Mouse (Mus musculus) lung, adult 2 months (tissue): ENCODE measurements around the gene Phf12. TPM values are rescaled to one million over a fixed set of nuclear protein-coding genes. Genes with fewer than 3 reads are reported as not detected.

ENCODE experiments used
- DNase-seq: peaks from one replicate; pipeline ENCODE4 v3.0.0; 2022
- H3K4me1 ChIP-seq: fragments of 200-500 bp; 2 replicates; pipeline ENCODE4 v1.6.1; 2011; ENCODE audit warnings: low read length; ENCODE audit not compliant: control insufficient read depth, insufficient read depth
- H3K4me3 ChIP-seq: fragments of 200-500 bp; replicated peaks from 2 replicates; pipeline ENCODE3; 2011; ENCODE audit warnings: low read depth, mild to moderate bottlenecking, control low read depth, low read length; ENCODE audit errors: extremely low read depth
- CTCF ChIP-seq: fragments of 200-500 bp; IDR thresholded peaks from 2 replicates; pipeline ENCODE4 v1.5.1; 2011; ENCODE audit warnings: mild to moderate bottlenecking, low read length, control low read depth; ENCODE audit not compliant: insufficient read depth
- POLR2A ChIP-seq: fragments of 200-500 bp; IDR thresholded peaks from 2 replicates; pipeline ENCODE4 v1.6.1; 2011; ENCODE audit warnings: low read depth, mild to moderate bottlenecking, control low read depth, low read length, borderline replicate concordance; ENCODE audit errors: extremely low read depth
- WGBS: fragments of 180-500 bp; shearing (Covaris S2); methylation state at CpG from one replicate; pipeline ENCODE4 v1.1.7; 2018; 5-methylcytosine and 5-hydroxymethylcytosine counted together
- polyA plus RNA-seq: library from polyadenylated mRNA; depleted of rRNA; stranded (reverse); fragments of >200 nt; gene quantifications from 2 replicates; pipeline ENCODE4 v1.2.3, GENCODE M21; 2012

The Phf12 gene
- polyA plus RNA-seq, 1 experiment: 50.4 TPM

GRCm38 (mm10) chr11:77983937-77984835, 1.6 kb downstream of the Phf12 start:
- Histone ChIP-seq H3K4me3 (peak overlapping the region; percentile 99), H3K4me1 (peaks cover 6% of the 10 kb centered on the region; the same call in 1 of the 2 replicates)
- peak; percentile 78; the same call in 1 of the 2 replicates for TF ChIP-seq POLR2A
- TF ChIP-seq CTCF: no peak
- under 1% methylated on average over 57 of the region's 63 CpGs for WGBS
- DNase-seq: peak; percentile 83

GRCm38 (mm10) chr11:77984836-77985231, 2.3 kb downstream of the Phf12 start:
- no peak for DNase-seq
- WGBS: 0% methylated on average over 13 of the region's 13 CpGs
- TF ChIP-seq CTCF (no peak), POLR2A (no peak)
- Histone ChIP-seq H3K4me3 (peak overlapping the region; percentile 99), H3K4me1 (peaks cover 6% of the 10 kb centered on the region; the same call in 1 of the 2 replicates)

DNA sequence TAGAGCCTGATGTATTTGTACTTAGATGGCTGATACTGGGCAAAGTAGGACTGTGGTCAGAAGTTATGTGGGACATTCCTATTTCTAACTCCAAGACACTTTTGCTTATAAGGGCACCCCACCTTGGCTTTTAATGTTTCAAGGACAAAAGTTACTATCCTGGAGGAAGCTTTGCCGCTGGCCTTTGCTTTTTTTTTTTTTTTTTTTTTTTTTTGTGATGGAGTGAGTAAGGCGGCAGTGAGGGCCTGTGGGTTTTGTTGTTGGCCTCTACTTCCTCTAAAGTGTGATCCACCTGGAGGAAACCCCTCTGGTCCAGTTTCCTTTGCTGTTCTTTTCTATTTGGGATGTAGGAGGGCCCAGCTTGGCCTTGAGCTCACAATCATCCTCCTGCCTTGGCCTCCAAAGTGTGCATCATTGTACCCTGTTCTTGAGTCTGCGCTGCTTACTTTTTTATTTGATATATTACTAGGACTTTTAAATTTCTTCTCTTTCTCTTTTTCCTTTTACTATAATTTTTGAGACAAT, 3.0 kb downstream of the Phf12 start:
- WGBS: 64% methylated on average over 3 of the region's 3 CpGs
- no peak for DNase-seq
- H3K4me3 ChIP-seq: no peak overlapping the region
- H3K4me1 ChIP-seq: peaks cover 6% of the 10 kb centered on the region; the same call in 1 of the 2 replicates
- no peak for TF ChIP-seq CTCF
- TF ChIP-seq POLR2A: no peak

- no peak overlapping the region for H3K4me3 ChIP-seq
- DNase-seq: no peak
- peaks cover 3% of the 10 kb centered on the region; the same call in 1 of the 2 replicates for H3K4me1 ChIP-seq
- no peak for TF ChIP-seq POLR2A
- TF ChIP-seq CTCF: no peak
- WGBS: 78% methylated on average over 13 of the region's 13 CpGs
Observed at GRCm38 (mm10) chr11:77989071-77989690, 6.6 kb downstream of the Phf12 start.

DNA sequence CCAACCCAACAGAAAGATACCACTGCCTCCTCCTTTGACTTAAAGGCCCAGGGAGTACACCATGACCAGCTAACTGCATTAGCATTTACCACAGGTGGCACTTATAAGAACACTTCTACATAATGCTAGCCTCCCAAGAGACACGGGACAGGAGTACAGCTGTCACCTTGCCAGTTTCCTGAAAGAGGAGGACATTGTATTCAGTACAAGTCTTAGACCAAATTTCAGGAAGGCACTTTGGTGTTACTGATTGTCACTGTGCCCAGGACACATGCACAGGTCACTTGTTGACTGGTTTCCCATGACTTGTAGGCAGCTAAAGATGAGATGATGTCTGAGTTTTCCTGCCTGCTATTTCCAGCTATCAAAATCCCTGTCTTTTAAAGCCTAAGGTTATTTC, 13.0 kb downstream of the Phf12 start:
- no peak for DNase-seq

GRCm38 (mm10) chr11:78006446-78006845, 23.9 kb downstream of the Phf12 start:
- no peak for DNase-seq
- WGBS: 73% methylated on average over 5 of the region's 5 CpGs
- no peak for TF ChIP-seq CTCF
- no peak for TF ChIP-seq POLR2A
- Histone ChIP-seq H3K4me1 (peaks cover 4% of the 10 kb centered on the region; the same call in 1 of the 2 replicates), H3K4me3 (no peak overlapping the region)

More for the DNA sequence above, 13.0 kb downstream of the Phf12 start:
- Histone ChIP-seq H3K4me3 (no peak overlapping the region), H3K4me1 (no peaks in the 10 kb centered on the region; the same call in 1 of the 2 replicates)
- TF ChIP-seq CTCF (no peak), POLR2A (no peak)
- WGBS: 25% methylated on average over 1 of the region's 1 CpGs

DNA sequence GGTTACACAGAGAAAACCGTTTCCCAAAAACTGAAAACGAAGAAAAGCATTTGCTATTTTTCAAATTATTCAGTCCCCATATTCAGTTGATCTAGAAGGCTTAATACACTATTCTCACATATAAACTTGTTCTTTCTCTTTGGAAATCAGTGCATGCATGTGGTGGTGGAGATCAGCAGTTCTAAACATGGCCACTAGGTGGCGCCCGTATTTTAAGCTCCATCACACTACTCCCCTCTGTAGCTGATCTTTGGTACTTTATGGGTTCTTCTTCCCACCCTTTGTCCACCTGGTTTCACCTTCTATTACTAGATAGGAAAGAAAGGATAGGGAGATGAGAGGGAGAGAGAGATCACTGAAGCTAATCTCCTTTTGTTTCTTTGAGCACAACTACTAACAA, 37.1 kb downstream of the Phf12 start:
- 18% methylated on average over 4 of the region's 4 CpGs for WGBS
- DNase-seq: peak; percentile 66
- Histone ChIP-seq H3K4me3 (no peak overlapping the region), H3K4me1 (no peaks in the 10 kb centered on the region)
- TF ChIP-seq POLR2A: no peak
- TF ChIP-seq CTCF: peak; percentile 61

DNA sequence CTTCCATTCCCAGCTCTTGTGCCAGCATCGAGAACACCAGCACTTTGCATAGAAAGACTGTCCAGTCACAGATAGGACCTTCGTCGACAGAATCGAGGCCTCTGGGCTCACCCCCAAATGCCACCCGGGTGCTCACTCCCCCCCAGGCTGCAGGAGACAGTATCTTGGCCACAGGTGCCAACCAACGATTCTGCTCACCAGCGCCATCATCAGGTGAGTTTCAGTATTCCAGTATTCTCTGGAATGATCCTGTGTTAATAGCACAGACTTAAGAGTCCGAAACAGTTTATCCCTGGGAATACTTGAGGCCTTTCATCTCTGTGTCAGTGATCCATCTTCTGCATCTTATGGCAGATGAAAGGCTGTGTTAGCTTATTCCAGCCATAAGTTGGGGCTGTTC, 41.1 kb downstream of the Phf12 start:
- H3K4me3 ChIP-seq: no peak overlapping the region
- TF ChIP-seq CTCF (peak; percentile 13; the same call in 1 of the 2 replicates), POLR2A (no peak)
- 82% methylated on average over 8 of the region's 8 CpGs for WGBS
- DNase-seq: no peak
- H3K4me1 ChIP-seq: no peaks in the 10 kb centered on the region

- no peak for TF ChIP-seq CTCF
- 90% methylated on average over 8 of the region's 8 CpGs for WGBS
- no peak overlapping the region for H3K4me3 ChIP-seq
- no peak for DNase-seq
- H3K4me1 ChIP-seq: peaks cover 13% of the 10 kb centered on the region
Observed at GRCm38 (mm10) chr11:78029240-78029639, 46.7 kb downstream of the Phf12 start.
